Mouse (Mus musculus) layer of hippocampus, postnatal 10 days (tissue): ENCODE measurements around the gene Nova2. TPM values are rescaled to one million over a fixed set of nuclear protein-coding genes. Genes with fewer than 3 reads are reported as not detected.

ENCODE experiments used
- DNase-seq, 2 experiments: peaks; one replicate each; pipeline ENCODE4 v3.0.0; 2021; ENCODE audit warnings: low spot score in 2 of 2
- total RNA-seq, 2 experiments: library from RNA; stranded (reverse); gene quantifications; 2 replicates each; pipeline ENCODE4 v1.2.3; 2021

Nova2 gene
- total RNA-seq, 2 experiments from 2014 or later: 106 to 112 TPM

DNA sequence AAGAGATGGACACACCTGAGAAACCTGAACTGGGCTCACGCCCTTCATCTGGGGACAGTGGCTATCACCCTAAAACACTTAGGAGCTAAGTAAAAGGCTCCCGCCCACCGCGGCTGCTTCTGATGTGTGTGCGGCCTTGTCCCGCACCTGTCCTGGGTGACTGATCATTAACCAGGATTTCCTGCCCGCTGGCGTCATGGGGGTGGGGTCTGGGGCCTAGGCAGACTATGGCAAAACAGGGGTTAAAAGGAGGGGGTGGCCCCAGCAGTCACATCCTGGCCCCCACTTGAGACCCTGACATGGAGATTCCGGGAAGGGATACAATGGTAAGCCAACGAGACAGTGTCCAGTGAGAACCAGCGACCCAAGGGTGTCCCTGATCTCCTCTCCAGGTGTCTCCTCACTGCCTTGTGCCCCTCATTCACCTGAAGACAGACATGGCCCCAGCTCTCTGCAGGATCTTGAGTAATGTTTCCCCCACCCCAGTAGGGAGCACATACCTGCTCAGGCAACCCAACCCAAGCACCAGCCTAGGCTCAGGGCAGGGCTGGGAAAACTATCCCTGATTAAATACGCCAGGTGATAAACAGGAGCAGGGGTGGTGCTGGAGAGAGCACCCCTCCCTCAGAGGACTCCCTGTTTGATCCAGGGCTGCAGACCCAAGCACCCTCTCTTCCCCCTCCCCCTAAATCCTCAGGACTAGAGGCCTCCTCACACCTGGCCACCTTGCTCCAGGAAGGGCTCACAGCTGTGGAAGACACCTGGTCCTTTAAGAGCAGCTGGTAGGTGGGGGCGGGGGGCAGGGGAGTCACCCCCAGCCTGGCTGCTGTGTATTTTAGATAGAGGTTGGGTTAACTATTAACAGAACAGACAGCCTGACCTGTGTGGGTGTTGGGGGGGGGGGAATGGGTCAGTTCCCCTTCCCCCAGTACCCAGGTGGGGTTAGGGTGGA is 81.6 kb downstream of the Nova2 start:
- no peak for DNase-seq

DNA sequence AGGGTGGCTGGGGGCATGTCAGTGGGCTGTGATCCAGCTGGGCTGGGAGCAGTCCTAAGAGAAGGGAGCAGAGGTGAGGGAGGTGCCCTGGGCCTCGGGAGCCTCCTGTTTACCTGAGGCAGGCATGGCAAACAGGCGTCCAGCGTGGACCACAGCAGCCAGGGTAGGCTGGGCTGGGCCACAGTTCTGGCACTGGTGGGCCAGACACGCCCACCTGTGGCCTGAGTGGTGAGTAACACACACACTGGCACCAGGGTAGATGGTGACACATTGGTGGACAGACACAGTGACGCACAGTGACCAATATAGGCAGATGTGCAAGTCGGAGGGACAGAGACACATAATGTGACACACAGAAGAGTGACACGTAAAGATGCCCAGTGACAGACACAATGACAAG is 84.9 kb downstream of the Nova2 start:
- no peak for DNase-seq

DNA sequence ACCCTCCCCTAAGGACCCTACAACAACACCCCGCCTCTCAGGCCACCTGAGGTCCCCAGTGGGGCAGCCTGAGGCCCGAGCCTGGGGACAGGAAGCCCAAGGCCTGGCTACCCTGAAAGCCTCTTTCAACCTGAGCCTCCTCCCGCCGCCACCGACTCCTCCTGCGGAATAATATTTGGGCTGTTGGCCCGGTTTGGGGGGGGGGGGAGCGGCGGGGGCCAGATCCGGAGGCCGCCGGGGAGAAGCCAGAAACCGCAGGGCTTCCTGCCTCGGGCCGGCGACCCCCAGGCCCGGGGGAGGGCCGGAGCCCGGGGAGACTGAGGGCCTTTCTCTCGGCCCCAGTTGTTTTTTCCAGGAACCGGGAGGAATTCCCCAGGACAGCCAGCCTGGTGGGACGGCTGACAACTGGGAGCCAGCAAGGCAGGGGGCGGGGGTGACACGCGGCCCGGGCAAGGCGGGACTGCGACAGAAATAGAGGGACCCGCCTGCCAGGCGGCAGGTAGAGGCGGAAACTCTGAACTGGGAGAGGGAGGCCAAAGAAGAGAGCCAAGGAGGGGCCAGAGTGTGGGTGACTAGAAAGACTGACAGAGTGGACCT is 86.4 kb downstream of the Nova2 start:
- no peak for DNase-seq

DNA sequence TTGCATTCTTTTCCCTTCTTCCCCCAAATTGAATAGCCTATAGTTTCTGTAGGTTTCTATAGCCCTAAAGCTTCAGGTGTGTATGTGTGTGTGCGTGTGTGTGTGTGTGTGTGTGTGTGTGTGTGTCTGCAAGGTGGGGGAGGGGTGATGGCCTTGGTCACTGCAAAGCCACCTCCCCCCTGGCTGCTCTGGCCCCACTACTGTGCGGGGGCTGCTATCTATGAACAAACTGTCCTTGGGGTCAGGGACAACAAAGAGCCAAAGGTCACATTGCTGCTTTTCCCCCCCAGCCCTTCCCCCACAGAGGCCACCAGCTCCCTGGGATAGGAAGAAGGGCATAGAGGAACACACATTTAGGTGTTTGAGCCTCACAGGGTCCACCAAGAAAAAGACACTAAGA is 87.2 kb downstream of the Nova2 start:
- DNase-seq: no peak

DNA sequence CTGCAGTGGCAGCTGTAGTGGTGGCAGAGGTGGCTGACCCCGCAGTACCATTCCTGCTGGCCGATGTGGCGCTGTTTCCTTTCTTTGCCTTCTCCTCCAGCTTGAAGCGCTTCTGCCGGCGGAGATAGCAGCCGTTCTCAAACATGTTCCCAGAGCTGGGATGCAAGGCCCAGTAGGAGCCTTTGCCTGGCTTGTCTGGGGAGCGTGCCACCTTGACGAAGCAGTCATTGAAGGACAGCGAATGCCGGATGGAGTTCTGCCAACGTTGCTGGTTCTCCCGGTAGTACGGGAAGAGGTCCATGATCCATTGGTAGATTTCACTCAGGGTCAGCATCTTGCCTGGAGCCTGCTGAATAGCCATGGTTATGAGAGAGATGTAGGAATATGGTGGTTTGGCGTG is 88.8 kb downstream of the Nova2 start:
- no peak for DNase-seq

Other genes with a start within 250 kb of the Nova2 start
- gene Psg20, start 239.7 kb upstream of the Nova2 start, total RNA-seq: not detected
- not detected for gene Psg22, start 207.8 kb upstream of the Nova2 start, total RNA-seq
- gene Psg19, start 127.4 kb upstream of the Nova2 start, total RNA-seq: not detected
- not detected for gene Psg17, start 104.3 kb upstream of the Nova2 start, total RNA-seq
- 1 to 10 TPM; 1.5 to 2.2 TPM for gene Mill2, start 85.9 kb upstream of the Nova2 start, total RNA-seq
- gene Pglyrp1, start 54.6 kb upstream of the Nova2 start, total RNA-seq: 10 to 100 TPM; 22.0 to 27.9 TPM
- gene Ccdc61, start 15.5 kb upstream of the Nova2 start, total RNA-seq: 10 to 100 TPM; 11.9 to 14.4 TPM
- gene Nanos2, start 61.5 kb downstream of the Nova2 start, total RNA-seq: 1 to 10 TPM in 1 of 2 experiments, under 1 TPM in 1; 0.91 to 1.3 TPM
- 10 to 100 TPM; 28.0 to 29.1 TPM for gene Mypop, start 65.4 kb downstream of the Nova2 start, total RNA-seq
- gene Irf2bp1, start 78.2 kb downstream of the Nova2 start, total RNA-seq: 10 to 100 TPM; 45.5 to 49.7 TPM
- gene Foxa3, start 97.7 kb downstream of the Nova2 start, total RNA-seq: not detected
- 10 to 100 TPM; 88.4 to 90.2 TPM for gene Sympk, start 98.5 kb downstream of the Nova2 start, total RNA-seq
- under 1 TPM; 0.21 to 0.58 TPM for gene Rsph6a, start 128.8 kb downstream of the Nova2 start, total RNA-seq
- gene Dmwd, start 150.3 kb downstream of the Nova2 start, total RNA-seq: 100 to 1,000 TPM; 141 to 148 TPM
- 10 to 100 TPM; 33.3 to 37.2 TPM for gene Dmpk, start 158.0 kb downstream of the Nova2 start, total RNA-seq
- gene Six5, start 168.7 kb downstream of the Nova2 start, total RNA-seq: 1 to 10 TPM; 2.0 to 2.2 TPM
- gene Gm4969, start 192.5 kb downstream of the Nova2 start, total RNA-seq: 1 to 10 TPM; 1.1 to 1.7 TPM
- gene Fbxo46, start 194.0 kb downstream of the Nova2 start, total RNA-seq: 10 to 100 TPM; 11.5 to 13.9 TPM
- gene Qpctl, start 223.4 kb downstream of the Nova2 start, total RNA-seq: 10 to 100 TPM; 20.9 to 22.8 TPM
- 100 to 1,000 TPM in 1 of 2 experiments, 10 to 100 TPM in 1; 94.1 to 100 TPM for gene Snrpd2, start 223.8 kb downstream of the Nova2 start, total RNA-seq
- gene Gipr, start 240.2 kb downstream of the Nova2 start, total RNA-seq: 1 to 10 TPM; 3.0 to 4.1 TPM